Mouse (Mus musculus) colon, adult 2 months (tissue): Measurements from ENCODE around the gene Pcmtd2. TPM values are rescaled to one million over a fixed set of nuclear protein-coding genes. Genes with fewer than 3 reads are reported as not detected.

Experiments used
- polyA plus RNA-seq: library from polyadenylated mRNA; depleted of rRNA; stranded (reverse); fragments of >200 nt; gene quantifications from 2 replicates; pipeline ENCODE4 v1.2.3, GENCODE M21; 2012; rRNA removed

Gene Pcmtd2
- 16.3 and 19.0 TPM in 2 replicates for polyA plus RNA-seq

GRCm38 (mm10) chr2:181837372-181838292 lies at the start of gene Pcmtd2:
TSS of gene Pcmtd2 (plus strand) at chr2:181837854.

GRCm38 (mm10) chr2:181863791-181864535 lies 26.3 kb downstream of the Pcmtd2 start, which contains the start of gene Polr3k:
TSS of gene Polr3k (plus strand) at chr2:181864337.

Other genes starting within 250 kb of the Pcmtd2 start
- gene Prpf6, start 246.0 kb upstream of the Pcmtd2 start, polyA plus RNA-seq = 12.3 and 13.0 TPM in 2 replicates
- gene Zfp512b, start 245.1 kb upstream of the Pcmtd2 start, polyA plus RNA-seq = 39.9 and 47.0 TPM in 2 replicates
- gene Samd10, start 238.6 kb upstream of the Pcmtd2 start, polyA plus RNA-seq = 30.8 and 41.3 TPM in 2 replicates
- not detected in 2 replicates for gene Gm29797, start 180.8 kb upstream of the Pcmtd2 start, polyA plus RNA-seq
- 37.5 and 40.1 TPM in 2 replicates for gene Sox18, start 166.2 kb upstream of the Pcmtd2 start, polyA plus RNA-seq
- 6.5 and 6.7 TPM in 2 replicates for gene Tcea2, start 157.5 kb upstream of the Pcmtd2 start, polyA plus RNA-seq
- gene Rgs19, start 143.9 kb upstream of the Pcmtd2 start, polyA plus RNA-seq = 34.0 and 48.2 TPM in 2 replicates
- gene Lkaaear1, start 139.4 kb upstream of the Pcmtd2 start, polyA plus RNA-seq = not detected in 2 replicates
- 0.57 and 0.79 TPM in 2 replicates for gene Oprl1, start 122.8 kb upstream of the Pcmtd2 start, polyA plus RNA-seq
- gene Myt1, start 74.5 kb upstream of the Pcmtd2 start, polyA plus RNA-seq = 1.3 and 1.4 TPM in 2 replicates
- gene Polr3k, start 26.5 kb downstream of the Pcmtd2 start, polyA plus RNA-seq = 3.5 and 3.9 TPM in 2 replicates
- gene Gm14496, start 153.3 kb downstream of the Pcmtd2 start, polyA plus RNA-seq = not detected in 2 replicates